In genomic region chr2:158546751-158547150, GRCm38 (mm10) we compare ENCODE assay signal across 8 mouse cellular contexts. TPM values are rescaled to one million over a fixed set of nuclear protein-coding genes. Genes with fewer than 3 reads are reported as not detected.
DNase-seq lines count a peak whose midpoint lies in the region; ATAC-seq and TF ChIP-seq lines count a peak whose summit lies in the region.

No protein-coding gene starts in this region.

- H3K9ac ChIP-seq in hindbrain, embryonic 11.5 days (ENCODE audit: low read depth, low read length), result peak overlapping the region; percentile 42

- DNase-seq in Patski (ENCODE audit: low read depth, low spot score), result no peak
- DNase-seq in cerebellum, adult 9-10 months, result peak; percentile 59
- peak; percentile 68 to 82 for DNase-seq in frontal cortex, postnatal 10 days (ENCODE audit: low spot score in 2 of 2)
- DNase-seq in hindbrain, embryonic 11.5 days (ENCODE audit: low spot score), result peak; percentile 96
- DNase-seq in layer of hippocampus, adult 9-11 months, result peak; percentile 60
- DNase-seq in lung, postnatal 14 days, result peak; percentile 74
- peak; percentile 76 for DNase-seq in retina, postnatal 7 days (ENCODE audit: low read depth, low spot score)
- peak; percentile 63 for DNase-seq in yolk sac, embryonic 10.5 days (ENCODE audit: low spot score)

- TF ChIP-seq CTCF in Patski (IDR thresholded peaks at IDR 0.05), result peak; percentile 94

- H3K4me2 ChIP-seq in hindbrain, embryonic 11.5 days (replicated peaks; ENCODE audit: low read depth, low read length), result no peak overlapping the region

- no peaks in the 10 kb centered on the region for H3K27me3 ChIP-seq in Patski
- H3K27me3 ChIP-seq in hindbrain, embryonic 11.5 days (ENCODE audit: control insufficient read depth, insufficient read depth, low read length), result no peaks in the 10 kb centered on the region; the same call in 1 of the 2 replicates

- 4% methylated on average over 17 of the region's 17 CpGs for WGBS in hindbrain, embryonic 11.5 days

- H3K27ac ChIP-seq in hindbrain, embryonic 11.5 days (ENCODE audit: low read depth, low read length), result no peak overlapping the region

- in situ Hi-C loops in Patski (cut with MboI; ENCODE audit: low pct_unique_long_range_greater_than_20kb), result loop anchor here (5.0 kb wide), 2 partner anchors 81 to 106 kb away; no protein-coding TSS in a partner anchor

- no peak overlapping the region for H3K4me3 ChIP-seq in hindbrain, embryonic 11.5 days (ENCODE audit: low read depth, low read length)

- no peaks in the 10 kb centered on the region for H3K9me3 ChIP-seq in hindbrain, embryonic 11.5 days (ENCODE audit: control insufficient read depth, low read length)

- CTCF ChIA-PET in Patski (lab: Charles Lee), result interaction anchor here (0.6 to 2.9 kb wide), 16 partner anchors 8 to 359 kb away, joined by 3 to 15 read pairs (median 4); no protein-coding TSS in a partner anchor

- no peaks in the 10 kb centered on the region for H3K4me1 ChIP-seq in hindbrain, embryonic 11.5 days (replicated peaks; ENCODE audit: control insufficient read depth, insufficient read depth, low read length)

- peak; percentile 67 for ATAC-seq in Patski
- peak; percentile 78 for ATAC-seq in hindbrain, embryonic 11.5 days (ENCODE audit: low FRiP score)

- H3K36me3 ChIP-seq in hindbrain, embryonic 11.5 days (ENCODE audit: control insufficient read depth, insufficient read depth, low read length), result no peaks in the 10 kb centered on the region

- POLR2A ChIA-PET in Patski (lab: Charles Lee), result interaction anchor here (0.9 to 1.0 kb wide), 2 partner anchors 13 to 94 kb away, joined by 3 read pairs; no protein-coding TSS in a partner anchor

RNA-seq across cellular contexts. Expression of gene Arhgap40, which starts 34.2 kb away (rescaled TPM):
- polyA plus RNA-seq in Patski (2021), result 0.18 TPM
- 0.37 and 0.54 TPM in 2 replicates for polyA plus RNA-seq in hindbrain, embryonic 11.5 days (2014; fragmentation: Nextera tagmentation; extraction: Ambion mirVana)

RNA-seq across cellular contexts. Expression of gene Adig, which starts 44.3 kb away (rescaled TPM):
- polyA plus RNA-seq in Patski (2021), result not detected
- not detected in 2 replicates for polyA plus RNA-seq in hindbrain, embryonic 11.5 days (2014; fragmentation: Nextera tagmentation; extraction: Ambion mirVana)
